Mouse (Mus musculus) brain, embryonic 14.5 days (tissue): Measurements from ENCODE around the gene Zfp526. TPM values are rescaled to one million over a fixed set of nuclear protein-coding genes. Genes with fewer than 3 reads are reported as not detected.

Source experiments
- DNase-seq: peaks from one replicate; pipeline ENCODE4 v3.0.0-alpha.2; 2011; ENCODE audit warnings: low read depth
- CTCF ChIP-seq: fragments of 200-500 bp; IDR thresholded peaks from 2 replicates; pipeline ENCODE4 v1.5.1; 2012; ENCODE audit warnings: inconsistent platforms, mild to moderate bottlenecking, moderate library complexity, borderline replicate concordance; ENCODE audit not compliant: insufficient read depth, insufficient read length; ENCODE audit errors: extremely low read depth
- POLR2A ChIP-seq: fragments of 200-500 bp; IDR thresholded peaks from 2 replicates; pipeline ENCODE4 v1.6.1; 2012; ENCODE audit warnings: mild to moderate bottlenecking, inconsistent platforms, borderline replicate concordance; ENCODE audit not compliant: poor library complexity, insufficient read depth, insufficient read length, severe bottlenecking; ENCODE audit errors: extremely low read depth
- polyA plus RNA-seq: library from polyadenylated mRNA; depleted of rRNA; stranded (reverse); fragments of >200 nt; gene quantifications from 2 replicates; pipeline ENCODE4 v1.2.3, GENCODE M21; 2012

Gene Zfp526
- polyA plus RNA-seq, 1 experiment, result 10.0 TPM

- TF ChIP-seq POLR2A (peak; percentile 84), CTCF (no peak)
- peak; percentile 99 for DNase-seq
Measured at GRCm38 (mm10) chr7:25237249-25238014, 16.2 kb downstream of the Zfp526 start, which contains the start of gene Gsk3a. Gsk3a (minus strand) TSS chr7:25237851.

GRCm38 (mm10) chr7:25238015-25238706 is 16.9 kb downstream of the Zfp526 start:
- TF ChIP-seq CTCF (no peak), POLR2A (no peak)
- peak; percentile 99 for DNase-seq

- DNase-seq, result peak; percentile 98
- TF ChIP-seq POLR2A (no peak), CTCF (peak; percentile 69)
Measured at GRCm38 (mm10) chr7:25238829-25239623, 17.8 kb downstream of the Zfp526 start.

GRCm38 (mm10) chr7:25240631-25241030 is 19.4 kb downstream of the Zfp526 start:
- TF ChIP-seq POLR2A (no peak), CTCF (no peak)
- no peak for DNase-seq

- peak; percentile 72 for DNase-seq
Measured at GRCm38 (mm10) chr7:25241062-25241461, 19.8 kb downstream of the Zfp526 start.

GRCm38 (mm10) chr7:25243361-25243760 is 22.1 kb downstream of the Zfp526 start:
- TF ChIP-seq CTCF, result no peak
- no peak for TF ChIP-seq POLR2A
- DNase-seq, result no peak

More at GRCm38 (mm10) chr7:25241062-25241461, 19.8 kb downstream of the Zfp526 start:
- peak; percentile 68 for TF ChIP-seq CTCF
- TF ChIP-seq POLR2A, result no peak

- no peak for DNase-seq
- TF ChIP-seq CTCF, result no peak
- no peak for TF ChIP-seq POLR2A
Measured at GRCm38 (mm10) chr7:25244562-25245369, 23.5 kb downstream of the Zfp526 start.

- peak; percentile 77 for DNase-seq
- no peak for TF ChIP-seq POLR2A
- no peak for TF ChIP-seq CTCF
Measured at GRCm38 (mm10) chr7:25246079-25246758, 25.0 kb downstream of the Zfp526 start.

- TF ChIP-seq POLR2A, result no peak
- no peak for TF ChIP-seq CTCF
- peak; percentile 84 for DNase-seq
Measured at GRCm38 (mm10) chr7:25246759-25247137, 25.5 kb downstream of the Zfp526 start.

GRCm38 (mm10) chr7:25247498-25247897 is 26.3 kb downstream of the Zfp526 start:
- no peak for TF ChIP-seq POLR2A
- no peak for TF ChIP-seq CTCF
- DNase-seq, result no peak

- peak; percentile 88 for DNase-seq
- no peak for TF ChIP-seq CTCF
- no peak for TF ChIP-seq POLR2A
Measured at GRCm38 (mm10) chr7:25248018-25248647, 26.9 kb downstream of the Zfp526 start.
